Mouse (Mus musculus): ENCODE results near the gene Pkd1l3. TPM values are rescaled to one million over a fixed set of nuclear protein-coding genes. Genes with fewer than 3 reads are reported as not detected.

Pkd1l3 gene
- total and polyA plus RNA-seq, 3 experiments, result 3.5 to 23.9 (median 11.2) TPM

DNA sequence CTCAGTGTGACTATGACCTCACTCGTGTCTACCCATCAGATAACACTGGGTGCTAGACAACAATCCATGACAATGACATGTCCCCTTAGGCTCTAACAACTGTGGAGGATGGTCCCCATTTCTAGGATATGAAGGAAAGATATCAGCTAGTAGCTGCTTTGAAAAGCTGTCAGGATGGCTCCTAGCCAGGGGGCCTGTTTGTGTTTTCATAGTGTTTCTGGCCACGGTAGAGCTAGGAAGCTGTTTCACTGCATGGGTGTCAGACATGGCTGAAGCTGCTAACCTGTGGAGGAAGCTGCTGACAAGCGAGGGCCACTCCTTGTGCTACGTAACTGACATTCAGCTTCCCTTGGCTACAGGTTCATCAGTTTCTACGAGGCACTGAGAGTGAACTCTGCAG is 52.3 kb downstream of the Pkd1l3 start:
- Histone ChIP-seq H3K27me3 (ENCODE audit: insufficient read depth, low read length) (no peaks in the 10 kb centered on the region), H3K36me3 (replicated peaks) (peaks cover 86% of the 10 kb centered on the region), H3K4me3 (ENCODE audit: low read depth, low read length) (no peak overlapping the region), H3K9me3 (replicated peaks) (no peaks in the 10 kb centered on the region), H3K4me1 (ENCODE audit: insufficient read depth, low read depth, low read length) (no peaks in the 10 kb centered on the region; the same call in 1 of the 2 replicates)
- TF ChIP-seq CTCF (IDR thresholded peaks at IDR 0.05; ENCODE audit: low read depth, low read length) (no peak), TAL1 (conservative IDR thresholded peaks at IDR 0.05; ENCODE audit: low read depth, low read length) (no peak), GATA1 (IDR thresholded peaks at IDR 0.05; ENCODE audit: borderline replicate concordance, low read length) (no peak), GATA2 (IDR thresholded peaks at IDR 0.05; ENCODE audit: borderline replicate concordance, low read depth, low read length) (no peak), POLR2AphosphoS5 (IDR thresholded peaks at IDR 0.05; ENCODE audit: insufficient replicate concordance, low read depth, low read length) (no peak)
- DNase-seq (ENCODE audit: low spot score), result no peak
- ATAC-seq (ENCODE audit: extremely low read depth, insufficient number of reproducible peaks, low FRiP score, poor library complexity, severe bottlenecking), result no peak

DNA sequence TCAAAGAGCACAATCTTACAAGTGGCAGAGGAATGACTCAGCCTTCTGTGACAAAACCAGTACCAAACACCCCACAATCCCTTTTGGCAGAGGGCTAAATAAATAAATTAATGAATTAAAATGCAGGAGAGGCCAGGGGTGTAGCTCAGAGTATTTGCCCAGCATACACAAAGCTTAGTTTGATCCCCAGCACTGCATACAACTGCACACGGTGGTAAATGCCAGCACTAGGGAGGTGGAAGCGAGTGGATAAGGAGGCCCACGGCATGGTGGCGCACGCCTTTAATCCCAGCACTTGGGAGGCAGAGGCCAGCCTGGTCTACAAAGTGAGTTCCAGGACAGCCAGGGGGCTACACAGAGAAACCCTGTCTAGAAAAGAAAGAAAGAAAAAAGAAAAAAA is 58.3 kb downstream of the Pkd1l3 start:
- Histone ChIP-seq H3K36me3 (replicated peaks) (peaks cover 96% of the 10 kb centered on the region), H3K4me3 (ENCODE audit: low read depth, low read length) (no peak overlapping the region)
- TF ChIP-seq GATA1 (IDR thresholded peaks at IDR 0.05; ENCODE audit: borderline replicate concordance, low read length) (no peak), CTCF (IDR thresholded peaks at IDR 0.05; ENCODE audit: low read depth, low read length) (no peak), TAL1 (conservative IDR thresholded peaks at IDR 0.05; ENCODE audit: low read depth, low read length) (no peak), POLR2AphosphoS5 (IDR thresholded peaks at IDR 0.05; ENCODE audit: insufficient replicate concordance, low read depth, low read length) (no peak)

DNA sequence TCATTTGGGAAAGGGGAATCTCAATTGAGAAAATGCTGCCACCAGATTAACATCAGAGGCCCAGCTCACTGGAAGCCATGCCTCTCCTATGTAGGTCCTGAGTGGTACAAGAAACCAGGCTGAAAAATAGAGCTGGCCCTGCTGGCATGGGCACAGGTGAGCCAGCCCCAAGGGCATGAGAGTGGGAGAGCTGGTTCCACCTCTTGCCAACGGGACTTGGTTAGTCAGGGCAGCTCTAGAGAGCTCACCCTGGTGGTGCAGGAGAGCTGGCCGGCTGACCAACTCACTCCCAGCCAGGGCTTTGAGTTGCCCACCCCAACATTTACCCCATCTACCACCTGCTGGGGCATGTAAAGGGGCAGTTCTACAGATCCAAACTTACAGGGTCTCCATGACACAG is 59.3 kb downstream of the Pkd1l3 start:
- DNase-seq (ENCODE audit: low spot score) (no peak), ATAC-seq (ENCODE audit: extremely low read depth, insufficient number of reproducible peaks, low FRiP score, poor library complexity, severe bottlenecking) (no peak)
- 0 out of 2 replicates have a peak, but pooled peaks cover 3% of the 10 kb centered on the region for H3K4me1 ChIP-seq (ENCODE audit: insufficient read depth, low read depth, low read length)
- TF ChIP-seq POLR2AphosphoS5 (IDR thresholded peaks at IDR 0.05; ENCODE audit: insufficient replicate concordance, low read depth, low read length) (no peak), TAL1 (conservative IDR thresholded peaks at IDR 0.05; ENCODE audit: low read depth, low read length) (no peak), GATA2 (IDR thresholded peaks at IDR 0.05; ENCODE audit: borderline replicate concordance, low read depth, low read length) (no peak), CTCF (IDR thresholded peaks at IDR 0.05; ENCODE audit: low read depth, low read length) (no peak), GATA1 (IDR thresholded peaks at IDR 0.05; ENCODE audit: borderline replicate concordance, low read length) (no peak)
- no peaks in the 10 kb centered on the region for H3K9me3 ChIP-seq (replicated peaks)
- no peak overlapping the region for H3K4me3 ChIP-seq (ENCODE audit: low read depth, low read length)
- H3K36me3 ChIP-seq (replicated peaks), result peaks cover 95% of the 10 kb centered on the region
- H3K27me3 ChIP-seq (ENCODE audit: insufficient read depth, low read length), result no peaks in the 10 kb centered on the region

More for the DNA sequence above, 58.3 kb downstream of the Pkd1l3 start:
- Histone ChIP-seq H3K4me1 (ENCODE audit: insufficient read depth, low read depth, low read length) (0 out of 2 replicates have a peak, but pooled peaks cover 3% of the 10 kb centered on the region), H3K9me3 (replicated peaks) (no peaks in the 10 kb centered on the region), H3K27me3 (ENCODE audit: insufficient read depth, low read length) (no peaks in the 10 kb centered on the region)
- no peak for DNase-seq (ENCODE audit: low spot score)
- ATAC-seq (ENCODE audit: extremely low read depth, insufficient number of reproducible peaks, low FRiP score, poor library complexity, severe bottlenecking), result no peak

DNA sequence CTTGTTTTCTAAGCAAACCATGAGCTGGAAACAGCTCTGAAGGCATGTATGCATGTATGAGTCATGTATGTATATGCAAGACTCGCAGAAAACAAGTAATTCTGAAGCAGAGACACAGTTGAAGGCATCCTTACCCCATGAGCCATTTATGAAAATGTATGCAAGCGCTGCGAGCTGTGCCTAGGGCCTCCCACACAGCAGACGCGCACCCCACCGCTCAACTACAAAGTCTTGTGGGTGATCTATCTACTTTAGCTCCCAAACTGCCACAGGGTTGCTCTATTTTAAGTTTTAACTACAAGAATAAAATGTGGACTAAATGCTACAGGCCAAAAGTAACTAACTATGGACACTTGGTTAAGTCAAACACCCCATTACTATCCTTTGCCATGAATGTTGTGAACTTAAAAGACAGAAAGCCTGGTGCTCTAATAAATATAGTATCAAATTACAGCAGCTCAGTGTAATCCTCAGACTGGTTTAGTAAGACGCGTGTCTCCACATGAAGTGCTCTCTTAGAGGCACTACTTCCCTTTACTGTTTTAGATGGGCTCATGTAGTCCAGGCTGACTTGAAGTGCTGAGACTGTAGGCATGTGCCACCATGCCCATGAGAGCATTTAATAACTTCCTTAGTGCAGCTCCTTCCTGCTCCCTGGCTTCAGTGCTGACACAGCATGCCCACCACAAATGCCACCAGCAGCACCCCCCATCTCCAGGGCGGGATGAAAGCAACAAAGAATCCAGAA is 61.8 kb downstream of the Pkd1l3 start:
- ATAC-seq (ENCODE audit: extremely low read depth, insufficient number of reproducible peaks, low FRiP score, poor library complexity, severe bottlenecking) (no peak), DNase-seq (ENCODE audit: low spot score) (no peak)
- no peak overlapping the region for H3K4me3 ChIP-seq (ENCODE audit: low read depth, low read length)
- H3K4me1 ChIP-seq (ENCODE audit: insufficient read depth, low read depth, low read length), result 0 out of 2 replicates have a peak, but pooled peaks cover 3% of the 10 kb centered on the region
- no peaks in the 10 kb centered on the region for H3K27me3 ChIP-seq (ENCODE audit: insufficient read depth, low read length)
- TF ChIP-seq TAL1 (conservative IDR thresholded peaks at IDR 0.05; ENCODE audit: low read depth, low read length), result no peak
- H3K36me3 ChIP-seq (replicated peaks), result peaks cover 95% of the 10 kb centered on the region
- H3K9me3 ChIP-seq (replicated peaks), result no peaks in the 10 kb centered on the region

DNA sequence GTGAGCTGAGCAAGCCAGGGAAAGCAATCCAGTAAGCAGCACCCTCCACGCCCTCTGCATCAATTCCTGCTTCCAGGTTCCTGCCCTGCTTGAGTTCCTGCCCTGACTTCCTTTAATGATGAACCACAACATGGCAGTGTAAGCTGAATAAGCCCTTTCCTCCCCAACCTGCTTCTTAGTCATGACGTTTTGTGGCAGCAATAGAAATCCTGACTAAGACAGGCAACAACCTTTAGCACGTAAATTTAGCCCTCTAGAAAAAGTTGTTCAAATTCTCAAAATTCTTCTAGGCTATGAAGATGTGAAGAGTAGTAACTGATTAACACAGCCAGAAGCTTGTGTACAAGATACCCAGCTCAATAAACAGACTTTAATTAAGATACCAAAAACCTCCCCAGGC is 67.2 kb downstream of the Pkd1l3 start:
- Histone ChIP-seq H3K9me3 (replicated peaks) (no peaks in the 10 kb centered on the region), H3K4me3 (ENCODE audit: low read depth, low read length) (no peak overlapping the region), H3K27me3 (ENCODE audit: insufficient read depth, low read length) (no peaks in the 10 kb centered on the region), H3K36me3 (replicated peaks) (peaks cover 86% of the 10 kb centered on the region), H3K4me1 (ENCODE audit: insufficient read depth, low read depth, low read length) (peaks cover 4% of the 10 kb centered on the region; the same call in 1 of the 2 replicates)
- no peak for TF ChIP-seq GATA1 (IDR thresholded peaks at IDR 0.05; ENCODE audit: borderline replicate concordance, low read length)
- TF ChIP-seq TAL1 (conservative IDR thresholded peaks at IDR 0.05; ENCODE audit: low read depth, low read length), result no peak
- no peak for TF ChIP-seq CTCF (IDR thresholded peaks at IDR 0.05; ENCODE audit: low read depth, low read length)
- TF ChIP-seq POLR2AphosphoS5 (IDR thresholded peaks at IDR 0.05; ENCODE audit: insufficient replicate concordance, low read depth, low read length), result no peak
- TF ChIP-seq GATA2 (IDR thresholded peaks at IDR 0.05; ENCODE audit: borderline replicate concordance, low read depth, low read length), result no peak
- ATAC-seq (ENCODE audit: extremely low read depth, insufficient number of reproducible peaks, low FRiP score, poor library complexity, severe bottlenecking) (no peak), DNase-seq (ENCODE audit: low spot score) (no peak)

DNA sequence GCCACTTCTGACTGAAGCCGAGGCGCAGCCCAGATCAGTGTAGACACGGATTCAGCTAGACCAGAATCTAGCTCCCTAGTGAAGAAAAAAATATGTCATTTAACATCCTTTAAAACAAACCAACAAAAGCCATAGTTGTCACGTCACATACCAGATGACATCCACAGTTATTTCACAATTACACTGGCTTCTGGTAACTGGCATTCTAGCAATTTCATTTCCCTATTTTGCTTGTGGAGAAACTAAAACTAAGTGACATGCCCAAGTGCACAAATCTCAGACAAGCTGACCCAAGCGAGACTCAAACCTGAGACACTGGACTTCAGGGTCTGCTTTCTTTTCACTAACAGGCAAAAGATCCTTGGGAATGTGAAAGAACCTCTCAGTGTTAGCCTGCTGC is 67.8 kb downstream of the Pkd1l3 start:
- Histone ChIP-seq H3K36me3 (replicated peaks) (peaks cover 85% of the 10 kb centered on the region), H3K27me3 (ENCODE audit: insufficient read depth, low read length) (no peaks in the 10 kb centered on the region), H3K4me1 (ENCODE audit: insufficient read depth, low read depth, low read length) (peaks cover 6% of the 10 kb centered on the region; the same call in 1 of the 2 replicates), H3K9me3 (replicated peaks) (no peaks in the 10 kb centered on the region), H3K4me3 (ENCODE audit: low read depth, low read length) (no peak overlapping the region)
- ATAC-seq (ENCODE audit: extremely low read depth, insufficient number of reproducible peaks, low FRiP score, poor library complexity, severe bottlenecking) (no peak), DNase-seq (ENCODE audit: low spot score) (no peak)
- TF ChIP-seq TAL1 (conservative IDR thresholded peaks at IDR 0.05; ENCODE audit: low read depth, low read length), result no peak
- TF ChIP-seq GATA2 (IDR thresholded peaks at IDR 0.05; ENCODE audit: borderline replicate concordance, low read depth, low read length), result no peak
- TF ChIP-seq GATA1 (IDR thresholded peaks at IDR 0.05; ENCODE audit: borderline replicate concordance, low read length), result no peak
- TF ChIP-seq POLR2AphosphoS5 (IDR thresholded peaks at IDR 0.05; ENCODE audit: insufficient replicate concordance, low read depth, low read length), result no peak
- no peak for TF ChIP-seq CTCF (IDR thresholded peaks at IDR 0.05; ENCODE audit: low read depth, low read length)

Measured in G1E (cell line).